Mouse (Mus musculus) heart, embryonic 16.5 days (tissue): ENCODE results near the gene Ebf3. TPM values are rescaled to one million over a fixed set of nuclear protein-coding genes. Genes with fewer than 3 reads are reported as not detected.

Source experiments
- ATAC-seq: fragments of 200-750 bp; cut with Nextera tagmentation; replicated peaks from 2 replicates; pipeline ENCODE4 v1.8.0; 2017; ENCODE audit warnings: moderate number of reproducible peaks; ENCODE audit not compliant: insufficient read depth, low FRiP score; ENCODE audit errors: extremely low read depth
- H3K27ac ChIP-seq: fragments of 300-500 bp; sonication (generic); 2 replicates; pipeline ENCODE4 v1.5.1; 2014; ENCODE audit warnings: mild to moderate bottlenecking, low read length, control low read depth, moderate library complexity
- H3K27me3 ChIP-seq: fragments of 300-500 bp; sonication (generic); 2 replicates; pipeline ENCODE4 v1.6.1; 2014; ENCODE audit warnings: low read length, mixed read lengths; ENCODE audit not compliant: control insufficient read depth, insufficient read depth
- H3K36me3 ChIP-seq: fragments of 300-500 bp; sonication (generic); 2 replicates; pipeline ENCODE4 v1.6.1; 2014; ENCODE audit not compliant: control insufficient read depth, insufficient read depth
- H3K4me1 ChIP-seq: fragments of 300-500 bp; sonication (generic); 2 replicates; pipeline ENCODE4 v1.6.1; 2014; ENCODE audit warnings: low read length, mixed read lengths; ENCODE audit not compliant: control insufficient read depth, insufficient read depth
- H3K4me2 ChIP-seq: fragments of 300-500 bp; sonication (generic); 2 replicates; pipeline ENCODE4 v1.6.1; 2014; ENCODE audit warnings: low read depth, mild to moderate bottlenecking, control low read depth, low read length
- H3K4me3 ChIP-seq: fragments of 300-500 bp; sonication (generic); 2 replicates; pipeline ENCODE4 v1.5.1; 2014; ENCODE audit warnings: mild to moderate bottlenecking, control low read depth, low read length
- H3K9ac ChIP-seq: fragments of 300-500 bp; sonication (generic); 2 replicates; pipeline ENCODE4 v1.6.1; 2014; ENCODE audit warnings: low read length, control low read depth
- H3K9me3 ChIP-seq: fragments of 300-500 bp; sonication (generic); replicated peaks from 2 replicates; pipeline ENCODE4 v1.6.1; 2016; ENCODE audit warnings: low read length; ENCODE audit not compliant: control insufficient read depth
- WGBS: fragments of 180-500 bp; shearing (Covaris S2); extraction: QIAGEN DNeasy Blood & Tissue Kit; methylation state at CpG from one replicate; pipeline ENCODE4 v1.1.7; 2014; 5-methylcytosine and 5-hydroxymethylcytosine counted together
- polyA plus RNA-seq: library from polyadenylated mRNA; unstranded; fragments of >200 nt; fragmentation: Nextera tagmentation; extraction: Ambion mirVana; gene quantifications from 2 replicates; pipeline ENCODE4 v1.2.1, GENCODE M21; 2015

Ebf3 gene
- polyA plus RNA-seq = 0.56 and 1.1 TPM in 2 replicates

GRCm38 (mm10) chr7:137313904-137314691 is at the start of gene Ebf3:
Gene Ebf3, minus strand, starts transcription at chr7:137314445.
- H3K36me3 ChIP-seq = no peaks in the 10 kb centered on the region
- WGBS = under 1% methylated on average over 114 of the region's 127 CpGs

GRCm38 (mm10) chr7:137346860-137347259 is 32.6 kb upstream of the Ebf3 start:
- WGBS = 66% methylated on average over 7 of the region's 7 CpGs
- Histone ChIP-seq H3K9me3 (no peaks in the 10 kb centered on the region), H3K27ac (no peak overlapping the region), H3K4me3 (no peak overlapping the region), H3K9ac (no peak overlapping the region), H3K27me3 (no peaks in the 10 kb centered on the region), H3K36me3 (no peaks in the 10 kb centered on the region), H3K4me1 (no peaks in the 10 kb centered on the region), H3K4me2 (no peak overlapping the region)
- ATAC-seq = no peak

More at GRCm38 (mm10) chr7:137313904-137314691, at the start of gene Ebf3:
- H3K9me3 ChIP-seq = no peaks in the 10 kb centered on the region
- peak; percentile 85 for ATAC-seq
- H3K4me3 ChIP-seq = peak within 1 kb of the TSS; percentile 78
- peak within 1 kb of the TSS; percentile 77 for H3K9ac ChIP-seq
- peaks cover 68% of the 10 kb centered on the region for H3K27me3 ChIP-seq
- peaks cover 27% of the 10 kb centered on the region for H3K4me1 ChIP-seq
- peak within 1 kb of the TSS; percentile 59 for H3K27ac ChIP-seq
- H3K4me2 ChIP-seq = peak within 1 kb of the TSS; percentile 95

- WGBS = 62% methylated on average over 10 of the region's 10 CpGs
- no peak overlapping the region for H3K27ac ChIP-seq
- H3K9me3 ChIP-seq = no peaks in the 10 kb centered on the region
- H3K4me1 ChIP-seq = no peaks in the 10 kb centered on the region
- H3K9ac ChIP-seq = no peak overlapping the region
- no peak for ATAC-seq
- H3K4me3 ChIP-seq = no peak overlapping the region
- H3K4me2 ChIP-seq = no peak overlapping the region
- no peaks in the 10 kb centered on the region for H3K27me3 ChIP-seq
- no peaks in the 10 kb centered on the region for H3K36me3 ChIP-seq
These were observed 31.8 kb upstream of the Ebf3 start for GRCm38 (mm10) chr7:137346068-137346467.

GRCm38 (mm10) chr7:137333951-137334350 is 19.7 kb upstream of the Ebf3 start:
- 82% methylated on average over 2 of the region's 2 CpGs for WGBS
- H3K4me3 ChIP-seq = no peak overlapping the region
- H3K9me3 ChIP-seq = no peaks in the 10 kb centered on the region
- no peak overlapping the region for H3K27ac ChIP-seq
- H3K36me3 ChIP-seq = no peaks in the 10 kb centered on the region
- no peaks in the 10 kb centered on the region for H3K4me1 ChIP-seq
- H3K4me2 ChIP-seq = no peak overlapping the region
- no peak for ATAC-seq
- H3K9ac ChIP-seq = no peak overlapping the region
- peaks cover 16% of the 10 kb centered on the region for H3K27me3 ChIP-seq

GRCm38 (mm10) chr7:137322926-137323325 is 8.7 kb upstream of the Ebf3 start:
- no peaks in the 10 kb centered on the region for H3K36me3 ChIP-seq
- H3K4me1 ChIP-seq = peaks cover 15% of the 10 kb centered on the region
- H3K4me2 ChIP-seq = peak overlapping the region; percentile 73
- peak overlapping the region; percentile 51 for H3K4me3 ChIP-seq
- under 1% methylated on average over 20 of the region's 21 CpGs for WGBS
- peaks cover 6% of the 10 kb centered on the region for H3K9me3 ChIP-seq
- H3K27ac ChIP-seq = no peak overlapping the region
- H3K9ac ChIP-seq = peak overlapping the region; percentile 59; the same call in 1 of the 2 replicates
- ATAC-seq = no peak
- H3K27me3 ChIP-seq = peaks cover 87% of the 10 kb centered on the region

GRCm38 (mm10) chr7:137321961-137322784 is 7.9 kb upstream of the Ebf3 start:
- Histone ChIP-seq H3K36me3 (no peaks in the 10 kb centered on the region), H3K4me1 (peaks cover 17% of the 10 kb centered on the region), H3K4me3 (peak overlapping the region; percentile 51), H3K9me3 (peaks cover 6% of the 10 kb centered on the region), H3K9ac (peak overlapping the region; percentile 59; the same call in 1 of the 2 replicates), H3K27ac (no peak overlapping the region), H3K27me3 (peaks cover 88% of the 10 kb centered on the region), H3K4me2 (peak overlapping the region; percentile 73)
- ATAC-seq = 0 out of 2 replicates have a peak, but pooled peaks have one; percentile 9
- WGBS = 2% methylated on average over 71 of the region's 72 CpGs

- Histone ChIP-seq H3K4me1 (peaks cover 17% of the 10 kb centered on the region), H3K9me3 (peaks cover 5% of the 10 kb centered on the region), H3K9ac (peak overlapping the region; percentile 12; the same call in 1 of the 2 replicates), H3K4me3 (peak overlapping the region; percentile 51), H3K36me3 (no peaks in the 10 kb centered on the region), H3K27ac (no peak overlapping the region), H3K4me2 (peak overlapping the region; percentile 73), H3K27me3 (peaks cover 92% of the 10 kb centered on the region)
- 1% methylated on average over 52 of the region's 52 CpGs for WGBS
- ATAC-seq = 0 out of 2 replicates have a peak, but pooled peaks have one; percentile 46
These were observed 7.0 kb upstream of the Ebf3 start for GRCm38 (mm10) chr7:137321141-137321813.

- Histone ChIP-seq H3K9me3 (no peaks in the 10 kb centered on the region), H3K27me3 (peaks cover 93% of the 10 kb centered on the region), H3K9ac (no peak overlapping the region), H3K4me2 (no peak overlapping the region), H3K4me1 (peaks cover 19% of the 10 kb centered on the region), H3K4me3 (no peak overlapping the region), H3K36me3 (no peaks in the 10 kb centered on the region), H3K27ac (no peak overlapping the region)
- 5% methylated on average over 11 of the region's 11 CpGs for WGBS
- ATAC-seq = no peak
These were observed 6.1 kb upstream of the Ebf3 start for GRCm38 (mm10) chr7:137320320-137320719.
